Mouse (Mus musculus) G1E-ER4 (cell line): ENCODE measurements around the gene Ndufs7. TPM values are rescaled to one million over a fixed set of nuclear protein-coding genes. Genes with fewer than 3 reads are reported as not detected.

Experiments
- GATA1 ChIP-seq: IDR thresholded peaks from one replicate; pipeline ENCODE4 v1.8.0; 2012; ENCODE audit warnings: low read length, inconsistent platforms
- polyA plus RNA-seq: library from polyadenylated mRNA; stranded (reverse); fragments of >175 nt; gene quantifications from 2 replicates; pipeline ENCODE4 v1.2.3, GENCODE M21; 2012

The Ndufs7 gene
- 309 and 396 TPM in 2 replicates for polyA plus RNA-seq

- TF ChIP-seq GATA1, result no peak
These were observed at the start of gene Ndufs7 for GRCm38 (mm10) chr10:80248971-80249640. Gene Ndufs7, plus strand, starts transcription at chr10:80249121.

DNA sequence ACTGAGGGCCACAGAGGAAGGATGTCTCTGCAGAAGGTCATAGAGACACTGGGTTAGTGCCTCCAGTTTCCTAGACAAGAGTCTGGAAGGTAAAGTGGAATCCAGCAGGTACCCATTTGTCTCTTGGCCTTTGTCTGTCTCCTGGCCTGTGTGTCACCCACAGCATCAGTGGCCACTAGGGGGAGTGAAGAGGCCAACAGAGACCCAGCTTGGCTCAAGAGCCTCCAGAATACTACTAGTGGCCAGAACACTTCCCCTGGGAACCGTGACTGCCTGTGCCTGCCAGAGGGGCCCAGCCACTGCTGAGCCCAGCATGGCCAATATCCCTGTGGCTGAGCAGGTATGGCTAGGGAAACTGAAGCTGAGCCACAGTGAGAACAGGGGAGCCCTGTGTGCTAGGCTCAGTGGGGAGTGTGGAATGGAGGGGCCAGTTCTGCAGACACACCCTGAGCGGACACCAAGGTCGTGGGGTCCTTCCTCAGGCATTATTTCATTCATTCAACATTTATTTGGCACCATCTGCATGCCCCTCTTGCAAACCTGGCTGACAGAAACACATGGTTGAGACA is 49.4 kb upstream of the Ndufs7 start:
- TF ChIP-seq GATA1, result no peak

DNA sequence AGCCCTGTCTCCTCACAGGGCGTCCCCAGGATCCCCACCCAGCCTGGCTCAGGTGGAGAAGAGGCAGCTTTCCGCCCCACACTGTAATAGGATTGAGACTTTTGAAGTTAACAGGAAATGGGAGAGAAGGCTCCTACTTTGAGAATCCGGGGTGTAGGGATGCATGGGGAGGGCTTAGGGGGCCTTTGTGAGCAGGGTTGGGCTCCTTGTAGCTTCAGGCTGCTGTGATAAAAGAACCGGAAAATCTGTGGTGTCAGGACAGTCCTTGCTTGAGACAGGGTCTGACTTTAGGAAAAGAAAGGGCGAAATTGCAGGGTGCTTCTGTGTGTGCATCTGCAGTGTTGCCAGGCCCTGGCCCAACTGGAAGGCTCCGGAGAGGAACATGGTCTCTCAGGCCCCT is 48.4 kb upstream of the Ndufs7 start:
- TF ChIP-seq GATA1, result no peak

DNA sequence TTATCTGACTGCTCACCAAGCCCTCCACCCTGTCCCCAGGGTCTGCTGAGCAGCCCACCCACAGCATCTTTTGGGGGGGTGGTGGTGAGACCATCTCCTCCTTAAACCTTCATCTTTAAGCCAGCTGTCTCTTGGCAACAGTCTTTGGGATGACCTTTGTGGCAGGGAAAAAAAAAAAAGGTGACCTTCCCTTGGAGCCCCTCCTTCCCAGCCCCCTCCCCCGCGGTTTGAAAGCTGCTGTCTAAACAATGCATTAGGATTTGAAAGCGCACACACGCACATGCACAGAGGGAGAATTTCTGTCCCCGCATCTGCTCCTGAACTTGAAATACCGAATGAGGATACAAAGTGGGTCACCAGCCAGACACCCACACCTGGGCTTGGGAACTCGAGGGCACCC is 44.9 kb upstream of the Ndufs7 start:
- TF ChIP-seq GATA1, result no peak

DNA sequence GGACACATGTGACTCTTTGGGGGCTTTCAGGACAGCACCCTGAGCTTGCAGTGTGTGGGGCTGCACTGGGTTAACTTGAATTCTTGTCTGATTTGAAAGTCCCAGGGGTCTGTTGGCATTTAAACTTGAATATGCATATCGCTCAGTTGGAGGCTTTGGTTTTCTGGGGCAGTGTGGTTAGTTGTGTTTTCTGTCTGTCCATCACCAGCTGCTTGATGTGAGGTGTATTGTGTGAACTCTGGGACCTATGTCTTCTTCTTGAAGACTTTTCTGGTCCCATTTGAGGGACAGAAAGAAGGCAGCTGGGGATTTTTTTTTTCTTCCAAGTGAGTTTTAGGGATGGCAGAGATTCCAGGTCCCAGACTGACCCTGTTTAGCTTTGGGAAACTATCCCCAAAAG is 41.7 kb upstream of the Ndufs7 start:
- no peak for TF ChIP-seq GATA1

DNA sequence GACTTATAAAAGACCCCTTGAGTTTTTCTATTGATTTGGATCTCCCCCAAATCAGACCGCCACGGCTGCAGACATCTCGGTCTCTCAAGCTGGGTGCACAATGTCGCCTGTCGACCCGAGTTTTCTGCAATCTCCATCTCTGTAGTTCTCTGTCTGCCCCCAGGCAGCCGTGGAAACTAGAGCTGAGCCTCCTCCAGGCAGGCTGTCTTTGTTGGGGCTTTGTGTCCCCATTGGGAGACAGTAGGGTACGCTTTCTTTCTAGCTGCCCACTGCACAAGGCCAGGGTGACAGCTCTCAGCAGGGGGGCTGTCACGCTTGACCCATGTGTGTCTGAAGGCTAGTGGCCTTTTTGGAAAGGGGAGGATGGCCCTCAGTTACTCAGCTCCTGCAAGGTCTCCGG is 41.2 kb upstream of the Ndufs7 start:
- TF ChIP-seq GATA1, result no peak

DNA sequence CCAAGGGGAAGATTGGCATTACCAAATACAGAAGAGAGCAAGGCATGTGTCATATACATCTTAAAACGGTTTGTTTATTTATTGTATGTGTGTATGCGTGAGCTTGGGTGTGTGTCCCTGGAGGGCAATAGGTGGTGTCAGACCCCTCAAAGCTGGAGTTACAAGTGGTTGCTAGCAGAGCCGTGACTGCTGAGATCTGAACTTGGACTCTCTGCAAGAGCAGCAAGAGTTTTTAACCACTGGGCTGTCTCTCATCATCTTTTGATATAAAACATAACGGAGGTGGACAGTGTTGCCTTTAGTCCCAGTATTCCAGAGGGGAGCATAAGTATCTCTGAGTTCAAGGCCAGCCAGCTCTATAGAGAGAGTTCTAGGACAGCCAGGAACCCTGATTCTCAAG is 40.7 kb upstream of the Ndufs7 start:
- no peak for TF ChIP-seq GATA1

- TF ChIP-seq GATA1, result no peak
These were observed 40.0 kb upstream of the Ndufs7 start for GRCm38 (mm10) chr10:80208841-80209371.

DNA sequence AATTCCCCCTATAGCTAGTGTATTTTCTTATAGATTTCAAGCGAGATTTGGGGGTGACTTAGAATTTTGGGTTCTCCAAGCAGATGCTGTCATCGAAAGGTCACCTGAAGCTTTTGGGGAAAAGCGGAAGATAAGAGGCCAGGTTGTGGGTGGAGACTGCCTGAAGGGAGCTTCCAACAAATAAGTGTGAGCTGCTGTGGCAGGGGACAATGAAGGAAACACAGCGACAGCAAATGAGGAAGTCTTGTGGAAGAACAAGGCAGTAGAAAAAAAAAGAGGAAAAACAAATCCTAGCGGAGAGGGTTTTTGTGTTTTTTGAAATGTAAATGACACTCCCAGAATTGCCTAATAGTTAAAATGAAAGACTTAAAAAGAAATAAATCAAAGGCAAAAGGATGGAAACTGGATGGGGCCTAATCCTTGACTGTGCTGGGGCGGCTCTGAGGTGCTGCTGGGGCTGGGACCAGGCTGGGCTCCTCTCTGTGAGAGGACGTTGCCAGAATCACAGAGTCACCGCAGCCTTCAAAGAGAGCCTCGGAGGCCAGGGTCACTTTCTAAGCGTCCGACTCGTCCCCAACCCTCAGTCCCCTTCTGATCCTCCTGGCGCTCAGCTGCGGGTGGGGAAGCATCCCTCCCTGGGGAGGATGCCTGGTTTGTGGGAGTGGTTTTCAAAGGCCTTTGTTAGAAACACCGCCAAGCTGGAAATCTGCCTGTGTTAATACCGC is 33.7 kb upstream of the Ndufs7 start:
- no peak for TF ChIP-seq GATA1

- TF ChIP-seq GATA1, result no peak
These were observed 28.2 kb upstream of the Ndufs7 start for GRCm38 (mm10) chr10:80220676-80221075.

DNA sequence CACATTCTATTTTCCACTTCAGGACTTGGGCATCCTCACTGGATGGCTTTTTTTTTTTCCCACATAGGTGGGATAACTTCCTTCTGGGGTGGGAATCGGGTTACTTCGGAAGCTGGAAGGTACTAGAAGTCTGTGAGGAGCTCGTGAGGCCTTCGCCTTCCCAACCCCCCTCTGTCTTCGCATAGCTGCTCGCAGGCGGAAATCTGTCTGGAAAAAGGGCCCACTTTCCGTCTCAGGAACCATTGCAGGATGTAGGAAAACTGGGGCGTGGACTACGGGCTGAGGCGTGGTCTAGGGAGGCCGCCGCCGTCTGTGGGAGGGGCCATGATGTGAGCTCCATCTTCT is 22.9 kb upstream of the Ndufs7 start:
- no peak for TF ChIP-seq GATA1

DNA sequence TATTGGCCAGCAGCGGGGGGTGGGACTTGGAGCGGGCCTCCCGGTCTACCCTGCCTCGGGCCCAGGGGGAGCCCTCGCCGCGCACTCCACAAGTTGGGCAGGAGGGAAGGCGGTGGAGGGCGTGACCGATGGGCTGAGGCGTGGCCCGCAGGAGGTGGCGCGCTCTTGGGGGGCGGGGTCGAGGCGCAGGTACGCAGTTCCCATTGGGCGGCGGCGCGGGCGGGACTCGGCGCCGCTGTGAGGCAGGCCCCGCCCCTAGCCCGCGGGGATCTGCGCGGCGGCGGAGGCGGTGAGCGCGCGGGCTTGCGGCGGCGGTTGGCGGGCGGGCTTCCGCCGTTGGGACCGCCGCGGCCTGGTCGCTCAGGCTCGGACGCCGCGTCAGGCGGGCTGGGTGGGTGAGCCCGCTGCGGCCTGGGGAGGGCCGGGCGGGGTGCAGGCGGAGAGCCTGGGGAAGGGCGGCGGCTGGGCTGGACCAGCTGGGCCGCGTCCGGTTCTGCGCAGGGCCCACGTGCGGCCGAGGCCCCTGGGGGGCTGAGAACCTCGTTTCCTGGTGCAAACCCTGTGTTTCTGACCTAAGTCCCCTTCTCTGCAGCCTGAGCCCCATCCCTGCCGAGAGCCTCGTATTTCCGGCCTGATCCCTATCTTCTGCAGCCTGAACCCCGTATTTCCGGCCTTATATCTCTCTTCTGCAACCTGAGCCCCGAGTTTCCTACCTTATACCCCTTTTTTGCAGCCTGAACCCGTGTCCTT is 22.3 kb upstream of the Ndufs7 start, which contains the start of gene Mum1:
Gene Mum1, plus strand, starts transcription at position 19 of the 750 bp plus-strand sequence.
- TF ChIP-seq GATA1, result no peak

DNA sequence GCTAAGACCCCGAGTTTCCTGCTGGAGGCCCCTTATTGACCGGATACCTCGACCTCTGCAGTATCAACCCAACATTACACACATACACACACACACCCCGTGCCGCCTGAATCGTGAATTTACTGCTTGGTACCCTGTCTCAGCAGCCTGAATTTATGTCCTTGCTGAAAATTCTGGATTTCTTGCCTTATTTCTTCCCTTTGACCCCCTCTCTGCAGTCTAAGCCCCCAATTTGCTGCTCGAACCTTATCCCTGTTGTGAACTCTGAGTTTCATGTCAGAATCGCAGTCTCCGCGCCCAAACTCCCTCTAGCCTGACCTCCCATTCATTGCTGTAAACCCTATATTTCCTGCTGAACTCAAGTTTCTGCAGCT is 21.8 kb upstream of the Ndufs7 start:
- TF ChIP-seq GATA1, result no peak

- TF ChIP-seq GATA1, result no peak
These were observed 20.8 kb upstream of the Ndufs7 start for GRCm38 (mm10) chr10:80227877-80228775.
